Mouse (Mus musculus) adrenal gland, postnatal 14 days (tissue): Measurements from ENCODE around the gene Dnajc5. TPM values are rescaled to one million over a fixed set of nuclear protein-coding genes. Genes with fewer than 3 reads are reported as not detected.

Experiments used
- DNase-seq: peaks from one replicate; pipeline ENCODE4 v3.0.0; 2021; ENCODE audit warnings: mixed read lengths
- total RNA-seq: library from RNA; stranded (reverse); gene quantifications from 2 replicates; pipeline ENCODE4 v1.2.3, GENCODE M21; 2021

The Dnajc5 gene
- total RNA-seq, 1 experiment from 2014 or later: 77.3 TPM

- peak; percentile 3 for DNase-seq
Measured at GRCm38 (mm10) chr2:181572921-181573920, 52.9 kb downstream of the Dnajc5 start.

DNA sequence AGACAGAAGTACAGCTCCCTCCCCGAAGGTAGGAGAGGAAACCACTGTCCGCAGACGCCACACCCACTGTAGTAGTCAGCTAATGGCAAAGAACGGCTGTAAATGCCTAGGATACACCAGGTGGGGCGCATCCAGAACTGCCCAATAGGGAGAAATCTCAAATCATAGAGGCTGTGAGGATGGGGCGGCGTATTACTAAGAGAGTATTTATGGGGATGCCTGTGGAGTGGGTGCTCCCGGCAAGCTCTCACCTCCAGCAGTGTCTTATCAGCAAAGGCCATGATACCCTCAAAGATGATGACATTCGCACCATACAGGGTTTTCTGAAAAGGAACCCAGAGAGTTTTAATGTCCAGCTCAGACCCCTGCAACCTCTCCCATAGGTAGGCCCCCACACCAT, 53.7 kb downstream of the Dnajc5 start:
- DNase-seq: peak; percentile 3

GRCm38 (mm10) chr2:181574921-181575545, 54.7 kb downstream of the Dnajc5 start:
- no peak for DNase-seq

DNA sequence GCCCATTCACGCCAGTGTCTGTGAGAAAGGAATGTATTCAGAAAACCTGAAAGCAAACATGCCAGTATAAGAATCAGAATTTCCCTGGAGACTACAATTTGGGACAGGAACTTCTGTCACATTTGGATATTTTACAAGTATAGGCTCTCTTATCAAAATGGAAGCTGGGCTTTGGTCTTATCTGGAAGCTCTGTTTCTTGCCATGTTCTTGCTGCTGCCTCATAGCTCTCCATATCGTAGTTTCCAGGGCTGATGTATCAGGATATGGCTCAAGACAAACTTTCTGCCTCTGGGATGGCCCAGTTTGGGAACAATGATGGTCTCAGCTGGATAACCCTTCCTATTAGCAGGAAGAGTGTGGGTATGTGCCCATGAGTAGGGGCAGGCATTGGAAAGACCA, 56.3 kb downstream of the Dnajc5 start:
- no peak for DNase-seq

DNA sequence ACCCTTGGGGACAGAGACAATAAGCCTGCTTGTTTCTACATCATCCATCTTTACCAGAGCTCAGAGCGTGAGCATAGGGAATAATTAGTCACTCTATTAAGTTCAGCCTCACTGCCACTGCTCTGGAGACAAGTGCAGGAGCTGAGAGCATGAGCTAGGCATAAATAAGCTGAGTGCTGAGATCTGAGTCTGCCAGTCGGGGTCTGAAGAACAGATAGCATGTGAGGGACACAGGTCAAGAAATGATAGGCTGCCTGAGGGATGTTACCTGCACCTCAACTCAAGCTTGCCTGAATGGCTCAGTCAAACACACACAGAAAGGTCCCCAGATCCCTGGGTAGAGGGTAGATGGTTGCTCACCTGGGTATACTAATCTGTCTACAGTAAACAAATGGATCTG, 56.8 kb downstream of the Dnajc5 start:
- no peak for DNase-seq

DNA sequence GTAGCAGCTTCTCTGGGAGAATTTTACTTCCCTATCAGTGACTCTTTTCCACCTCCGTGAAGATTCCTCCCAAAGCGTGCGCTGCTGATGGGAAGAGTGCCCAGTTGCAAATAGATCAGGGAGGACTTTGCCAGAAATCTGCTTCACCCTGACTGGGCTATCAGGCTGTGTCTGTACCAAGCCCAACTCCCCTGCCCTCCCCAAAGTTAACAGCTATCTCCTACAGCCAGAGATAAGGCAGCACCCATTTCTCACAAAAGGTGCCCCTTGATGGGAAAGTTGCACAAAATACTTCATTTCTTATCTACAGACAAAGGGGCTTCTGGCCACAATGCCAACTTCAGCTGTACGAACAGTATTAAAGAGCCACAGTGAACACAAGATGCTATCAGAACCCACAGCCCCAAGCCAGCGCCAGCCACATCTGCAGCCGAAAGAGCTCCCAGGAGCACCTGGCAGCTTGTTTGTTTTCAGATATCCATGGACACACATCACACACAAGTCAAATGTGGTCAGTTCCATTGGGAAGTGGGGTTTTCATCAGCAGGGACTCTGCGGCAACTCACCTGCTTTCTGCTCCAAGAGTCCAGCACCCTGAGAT, 57.8 kb downstream of the Dnajc5 start:
- DNase-seq: peak; percentile 2

DNA sequence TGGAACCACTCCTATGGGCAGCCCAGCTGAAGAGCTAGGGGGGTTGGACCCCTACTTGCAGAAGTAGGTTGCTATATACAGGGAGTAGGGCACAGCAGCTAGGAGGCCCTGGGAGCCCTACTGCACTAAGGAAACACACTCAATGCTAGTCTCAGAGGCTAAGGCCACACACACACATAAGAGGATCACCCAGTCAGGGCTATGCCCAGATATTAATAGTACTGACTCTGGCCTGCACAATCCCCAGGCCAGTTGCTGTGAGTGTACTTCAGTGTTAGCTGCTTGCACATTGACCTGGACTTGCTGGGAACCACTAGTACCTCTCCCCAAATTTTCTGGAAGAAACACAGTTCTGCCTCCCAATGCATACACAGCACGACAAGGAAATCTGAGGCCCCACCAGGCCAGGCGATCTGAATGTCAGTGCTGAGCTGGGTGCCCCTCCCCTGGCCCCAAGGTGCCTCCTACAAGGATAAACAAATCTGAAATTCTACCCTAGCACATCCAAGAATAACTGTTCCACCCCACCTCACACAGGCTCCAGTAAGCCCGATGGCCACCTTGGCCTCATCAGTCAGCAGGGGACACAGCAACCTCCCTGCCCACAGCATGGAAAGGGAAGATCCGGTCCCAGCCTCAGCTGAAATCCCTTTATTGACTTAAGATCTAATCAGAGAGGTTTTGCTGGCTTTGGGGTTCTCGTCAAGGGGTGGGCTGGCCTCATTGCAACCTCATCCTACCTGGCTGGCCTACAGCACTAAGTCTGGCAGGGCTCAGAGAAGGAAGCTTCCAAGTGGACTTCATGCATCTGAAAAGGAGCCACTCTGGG, 58.7 kb downstream of the Dnajc5 start:
- peak; percentile 7 for DNase-seq

GRCm38 (mm10) chr2:181579681-181580080, 59.4 kb downstream of the Dnajc5 start:
- DNase-seq: no peak

DNA sequence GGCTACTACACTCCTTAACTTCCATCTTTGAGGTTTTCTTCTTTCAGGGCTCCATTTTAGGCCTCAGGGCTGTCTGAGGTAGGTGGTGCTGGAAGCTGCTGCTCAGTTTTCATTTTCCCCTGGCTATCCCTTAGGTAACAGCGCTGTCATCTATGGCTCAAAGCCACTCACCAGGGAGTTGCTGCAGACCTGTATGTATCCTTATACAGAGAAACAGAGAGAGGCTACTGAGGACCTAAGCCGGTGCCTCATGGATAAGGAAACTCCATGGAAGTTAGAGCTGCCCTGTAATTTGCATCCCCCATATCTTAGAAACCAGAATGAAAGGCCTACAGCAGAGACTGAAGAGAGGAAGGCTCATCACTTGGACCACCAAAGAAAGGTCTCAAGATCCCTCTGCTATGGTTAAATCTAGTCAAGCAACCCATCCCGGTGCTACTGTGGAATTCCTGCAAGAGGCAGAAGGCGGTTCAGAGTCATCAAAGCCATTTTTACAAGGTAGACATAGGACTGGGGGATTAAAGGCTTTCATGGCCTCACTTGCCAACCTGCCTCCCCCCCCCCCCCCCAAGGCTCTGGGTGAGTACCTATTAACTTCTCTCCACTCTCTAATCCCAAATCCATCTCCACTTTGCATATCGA, 60.0 kb downstream of the Dnajc5 start:
- DNase-seq: no peak

- DNase-seq: peak; percentile 91
Measured at GRCm38 (mm10) chr2:181581016-181581401, 60.7 kb downstream of the Dnajc5 start.

- DNase-seq: peak; percentile 94
Measured at GRCm38 (mm10) chr2:181581402-181582120, 61.3 kb downstream of the Dnajc5 start.

DNA sequence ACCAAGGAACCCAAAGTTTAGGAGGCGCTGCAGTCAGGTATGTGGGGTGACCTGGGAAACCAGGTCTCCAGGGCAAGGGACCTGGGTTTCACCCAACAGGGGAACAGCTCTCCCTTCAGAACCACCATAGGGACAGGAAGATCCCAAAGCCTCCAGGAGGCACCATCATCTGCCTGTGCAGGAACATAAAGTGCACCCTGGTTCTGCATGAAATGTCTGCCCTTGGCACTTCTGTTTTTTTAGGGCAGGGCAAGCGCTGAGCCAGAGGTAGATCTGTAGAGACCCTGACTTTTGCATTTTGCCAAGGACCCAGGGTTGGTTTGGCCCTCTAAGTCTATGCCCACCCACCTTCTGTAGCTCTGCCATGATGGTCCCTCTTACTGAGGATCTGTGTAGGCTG, 62.1 kb downstream of the Dnajc5 start:
- DNase-seq: no peak

DNA sequence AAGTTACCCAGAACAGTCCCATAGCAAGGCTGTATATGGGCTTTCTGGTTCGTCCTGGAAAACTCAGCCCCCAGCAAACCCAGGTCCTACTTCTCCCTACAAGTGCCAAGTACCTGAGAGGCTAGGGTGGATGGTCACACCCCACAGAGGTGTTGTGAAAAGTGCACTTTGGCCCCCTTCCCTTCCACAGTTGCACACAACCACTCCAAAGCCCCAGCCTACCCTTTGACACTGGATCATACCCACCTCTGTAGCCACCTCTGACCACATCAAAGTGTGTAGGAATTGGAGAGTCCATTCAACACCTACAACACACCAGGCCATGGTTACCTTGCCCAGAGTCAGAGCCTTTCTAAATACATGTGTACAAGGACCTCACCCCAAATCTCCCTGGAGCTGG, 62.7 kb downstream of the Dnajc5 start:
- no peak for DNase-seq

GRCm38 (mm10) chr2:181583460-181584257, 63.4 kb downstream of the Dnajc5 start:
- DNase-seq: no peak

- no peak for DNase-seq
Measured at GRCm38 (mm10) chr2:181584411-181584942, 64.2 kb downstream of the Dnajc5 start, which contains the start of gene Uckl1. Uckl1 (minus strand) TSS chr2:181584892.

DNA sequence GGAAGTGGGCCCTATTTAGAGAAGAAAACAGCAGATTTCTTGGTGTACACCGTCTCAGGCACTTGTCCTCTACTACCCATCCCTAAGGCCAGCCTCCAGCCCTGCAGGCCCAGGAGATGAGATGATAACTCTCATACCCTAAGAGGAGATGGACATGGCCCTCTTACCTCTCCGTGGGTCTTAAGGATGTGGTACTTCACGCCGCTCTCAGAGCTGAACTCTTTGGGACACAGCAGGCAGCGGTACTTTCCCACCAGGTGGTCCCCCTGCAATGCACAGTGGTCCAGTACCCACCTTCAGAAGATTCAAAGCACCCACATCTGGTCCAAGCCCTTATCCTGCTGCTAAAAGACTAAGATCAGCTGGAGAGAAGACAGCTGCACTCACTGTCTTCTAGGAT, 65.2 kb downstream of the Dnajc5 start:
- DNase-seq: no peak

- peak; percentile 11 for DNase-seq
Measured at GRCm38 (mm10) chr2:181586124-181586523, 65.8 kb downstream of the Dnajc5 start.

DNA sequence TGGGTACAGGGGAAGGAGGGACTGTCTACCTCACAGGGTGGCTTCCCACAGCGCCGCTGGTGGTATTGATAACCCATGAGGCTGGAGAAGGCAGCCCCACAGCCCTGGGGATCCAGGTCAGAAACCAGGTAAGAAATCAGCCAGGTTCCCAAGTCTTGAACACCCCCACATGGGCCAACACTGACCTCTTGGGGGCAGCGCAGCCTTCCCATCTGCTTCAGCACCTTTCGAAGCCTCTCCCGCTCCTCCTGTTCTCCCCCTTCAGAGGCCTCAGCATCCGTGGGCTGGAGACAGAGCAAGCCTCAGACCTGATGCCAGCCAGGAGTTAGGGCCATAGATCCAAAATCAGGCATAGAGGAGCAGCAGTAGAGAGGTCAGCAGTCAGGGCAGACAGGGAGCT, 67.5 kb downstream of the Dnajc5 start:
- peak; percentile 22 for DNase-seq

GRCm38 (mm10) chr2:181588229-181588780, 68.0 kb downstream of the Dnajc5 start:
- peak; percentile 16 for DNase-seq
